Comparison of ENCODE assay signal across 8 mouse cellular contexts in the genomic region with DNA sequence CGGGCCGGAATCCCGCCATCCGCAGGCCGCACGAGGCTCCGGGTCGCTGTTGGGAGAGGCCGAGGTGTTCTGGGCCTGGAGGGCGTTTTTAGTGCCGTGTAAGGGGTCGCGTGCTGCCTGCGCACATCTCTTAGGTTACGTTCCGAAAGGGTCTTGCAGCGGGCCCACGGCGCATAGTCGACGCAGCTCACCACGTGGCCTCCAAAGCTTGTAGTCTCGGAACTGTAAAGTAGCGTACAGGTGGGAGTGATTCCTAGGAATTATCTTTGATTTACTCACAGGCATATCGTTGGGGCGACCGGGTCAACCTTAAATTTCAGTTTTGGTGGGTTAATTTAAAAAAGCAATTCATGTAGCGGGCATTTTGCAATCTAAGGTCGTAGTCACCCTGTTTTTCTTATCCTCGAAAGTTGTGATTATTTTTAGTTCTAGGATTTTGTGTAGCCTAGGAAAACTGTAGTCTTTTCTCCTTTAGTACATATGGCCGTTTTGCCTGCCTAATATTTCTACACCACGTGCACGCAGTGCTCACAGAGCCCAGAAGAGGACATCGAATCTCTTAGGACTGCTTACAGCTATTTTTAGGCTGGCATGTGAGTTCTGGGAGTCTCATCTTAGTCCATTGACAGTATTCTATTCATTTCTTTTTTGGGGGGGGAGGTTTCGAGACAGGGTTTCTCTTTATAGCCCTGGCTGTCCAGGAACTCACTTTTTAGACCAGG. TPM values are rescaled to one million over a fixed set of nuclear protein-coding genes. Genes with fewer than 3 reads are reported as not detected.
DNase-seq lines count a peak whose midpoint lies in the region; ATAC-seq and TF ChIP-seq lines count a peak whose summit lies in the region.

A gene (minus strand): TSS at position 51 of the 722 bp plus-strand sequence.

- peak; percentile 66 for DNase-seq in embryo, embryonic 10 days (ENCODE audit: low spot score)
- no peak for DNase-seq in embryo, embryonic 9.5 days (ENCODE audit: extremely low spot score)
- no peak for DNase-seq in thymus, adult 2 months
- no peak for DNase-seq in thymus, postnatal 10 days (ENCODE audit: low spot score in 2 of 2)
- DNase-seq in forebrain, postnatal 0 days, result peak; percentile 43
- DNase-seq in layer of hippocampus, postnatal 14 days (ENCODE audit: low spot score in 2 of 2), result no peak
- no peak for DNase-seq in cerebellum, postnatal 36 days

- no peaks in the 10 kb centered on the region for H3K9me3 ChIP-seq in forebrain, postnatal 0 days (ENCODE audit: low read length)
- H3K9me3 ChIP-seq in midbrain, embryonic 16.5 days (replicated peaks; ENCODE audit: control insufficient read depth, low read length, poor library complexity, severe bottlenecking), result no peaks in the 10 kb centered on the region

- TF ChIP-seq CTCF in thymus, adult 2 months (IDR thresholded peaks at IDR 0.05; ENCODE audit: borderline replicate concordance, control insufficient read depth, extremely low read depth, insufficient read depth, low read length, poor library complexity), result no peak
- no peak for TF ChIP-seq CTCF in forebrain, postnatal 0 days (IDR thresholded peaks at IDR 0.05; ENCODE audit: low read depth)

- no peaks in the 10 kb centered on the region for H3K27me3 ChIP-seq in thymus, adult 2 months (ENCODE audit: control insufficient read depth, insufficient read depth, low read length)
- H3K27me3 ChIP-seq in forebrain, postnatal 0 days (ENCODE audit: insufficient read depth, low read length), result no peaks in the 10 kb centered on the region
- no peaks in the 10 kb centered on the region for H3K27me3 ChIP-seq in midbrain, embryonic 16.5 days (ENCODE audit: control insufficient read depth, insufficient read depth, low read depth, low read length)

- ATAC-seq in forebrain, postnatal 0 days, result peak; percentile 89
- peak; percentile 91 for ATAC-seq in midbrain, embryonic 16.5 days

- under 1% methylated on average over 35 of the region's 35 CpGs for WGBS in thymus, adult 2 months
- WGBS in forebrain, postnatal 0 days, result under 1% methylated on average over 35 of the region's 35 CpGs
- WGBS in midbrain, embryonic 16.5 days, result under 1% methylated on average over 35 of the region's 35 CpGs

- peak within 1 kb of the TSS; percentile 83 for H3K4me2 ChIP-seq in forebrain, postnatal 0 days (ENCODE audit: low read depth)
- H3K4me2 ChIP-seq in midbrain, embryonic 16.5 days (ENCODE audit: low read length), result peak within 1 kb of the TSS; percentile 78

- H3K4me1 ChIP-seq in thymus, adult 2 months (replicated peaks; ENCODE audit: control insufficient read depth, insufficient read depth, low read length), result peaks cover 6% of the 10 kb centered on the region
- peaks cover 15% of the 10 kb centered on the region for H3K4me1 ChIP-seq in forebrain, postnatal 0 days (ENCODE audit: insufficient read depth)
- H3K4me1 ChIP-seq in midbrain, embryonic 16.5 days (ENCODE audit: control insufficient read depth, insufficient read depth, low read length), result peaks cover 25% of the 10 kb centered on the region

- no peak for TF ChIP-seq POLR2A in thymus, adult 2 months (IDR thresholded peaks at IDR 0.05; ENCODE audit: control insufficient read depth, extremely low read depth, insufficient read depth, low read length, poor library complexity)

- H3K9ac ChIP-seq in forebrain, postnatal 0 days, result peak within 1 kb of the TSS; percentile 92
- peak within 1 kb of the TSS; percentile 98 for H3K9ac ChIP-seq in midbrain, embryonic 16.5 days (ENCODE audit: low read depth, low read length)

- H3K4me3 ChIP-seq in thymus, adult 2 months (ENCODE audit: control insufficient read depth, insufficient read depth, low read length), result peak within 1 kb of the TSS; percentile 97
- peak within 1 kb of the TSS; percentile 84 for H3K4me3 ChIP-seq in forebrain, postnatal 0 days (ENCODE audit: low read depth, low read length)
- peak within 1 kb of the TSS; percentile 94 for H3K4me3 ChIP-seq in midbrain, embryonic 16.5 days (ENCODE audit: low read depth, low read length)

- peak within 1 kb of the TSS; percentile 44; the same call in 1 of the 2 replicates for H3K27ac ChIP-seq in thymus, adult 2 months (ENCODE audit: control insufficient read depth, insufficient read depth, low read length)
- peak within 1 kb of the TSS; percentile 90 for H3K27ac ChIP-seq in forebrain, postnatal 0 days (ENCODE audit: low read depth, low read length)
- peak within 1 kb of the TSS; percentile 91 for H3K27ac ChIP-seq in midbrain, embryonic 16.5 days (ENCODE audit: low read length)

- peaks cover 36% of the 10 kb centered on the region for H3K36me3 ChIP-seq in thymus, adult 2 months (ENCODE audit: control insufficient read depth, insufficient read depth, low read length)
- peaks cover 21% of the 10 kb centered on the region for H3K36me3 ChIP-seq in forebrain, postnatal 0 days (ENCODE audit: insufficient read depth)
- peaks cover 8% of the 10 kb centered on the region; the same call in 1 of the 2 replicates for H3K36me3 ChIP-seq in midbrain, embryonic 16.5 days (ENCODE audit: control insufficient read depth, insufficient read depth, low read length)

RNA-seq across cellular contexts. Expression of the gene that starts here (rescaled TPM):
- polyA plus RNA-seq in thymus, adult 2 months (2012; rRNA removed), result 4.8 and 5.4 TPM in 2 replicates
- total RNA-seq in forebrain, postnatal 0 days (2014; rRNA removed), result 10.8 and 12.9 TPM in 2 replicates
- 8.1 and 12.5 TPM in 2 replicates for polyA plus RNA-seq in forebrain, postnatal 0 days (2015; fragmentation: Nextera tagmentation; extraction: Ambion mirVana)
- 10 to 100 TPM; 23.4 to 25.0 TPM for total RNA-seq in layer of hippocampus, postnatal 14 days (2021)
- 13.9 and 14.7 TPM in 2 replicates for polyA plus RNA-seq in midbrain, embryonic 16.5 days (2015; fragmentation: Nextera tagmentation; extraction: Ambion mirVana)

Comparison
In these comparisons a context has a peak if more than half of its experiments do, and no peak if none do; other contexts are left out.
1. DNase-seq: peak in embryo, embryonic 10 days (single experiment) and forebrain, postnatal 0 days (single experiment); none in embryo, embryonic 9.5 days (single experiment), thymus, adult 2 months (single experiment), thymus, postnatal 10 days (0 of 2), layer of hippocampus, postnatal 14 days (0 of 2) and cerebellum, postnatal 36 days (0 of 2).
2. Peak in every context shown above with its lines, with median percentiles within 50 percentile points of each other: H3K27ac ChIP-seq and H3K4me3 ChIP-seq.